Mouse (Mus musculus): ENCODE data around the gene Dmac2.

DNA sequence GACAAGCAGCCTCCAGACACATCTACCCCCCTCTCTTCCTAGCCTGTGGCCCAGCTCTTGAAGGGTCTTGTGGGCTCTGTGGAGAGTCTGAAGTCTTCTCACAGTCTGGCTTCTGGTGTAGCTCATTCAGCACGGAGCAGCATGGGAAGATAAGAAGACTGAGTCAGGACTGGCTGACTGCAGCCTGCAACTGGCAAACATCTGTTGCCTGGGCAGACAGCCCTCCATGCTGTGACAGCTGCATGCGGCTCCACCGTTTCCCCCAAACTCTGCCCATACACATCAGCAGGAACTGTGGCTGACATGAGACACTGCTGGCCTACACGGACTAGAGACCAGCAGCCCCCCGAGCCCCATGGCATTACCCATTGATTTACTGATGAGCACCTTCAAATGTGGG lies 5.6 kb downstream of the Dmac2 start:
- TF ChIP-seq CTCF (IDR thresholded peaks at IDR 0.05; ENCODE audit: extremely low read depth, insufficient read depth, low read length) (no peak), POLR2A (IDR thresholded peaks at IDR 0.05; ENCODE audit: extremely low read depth, insufficient read depth, low read length) (no peak)
